Mouse (Mus musculus): ENCODE data around the gene Gtdc1.

The Gtdc1 gene

DNA sequence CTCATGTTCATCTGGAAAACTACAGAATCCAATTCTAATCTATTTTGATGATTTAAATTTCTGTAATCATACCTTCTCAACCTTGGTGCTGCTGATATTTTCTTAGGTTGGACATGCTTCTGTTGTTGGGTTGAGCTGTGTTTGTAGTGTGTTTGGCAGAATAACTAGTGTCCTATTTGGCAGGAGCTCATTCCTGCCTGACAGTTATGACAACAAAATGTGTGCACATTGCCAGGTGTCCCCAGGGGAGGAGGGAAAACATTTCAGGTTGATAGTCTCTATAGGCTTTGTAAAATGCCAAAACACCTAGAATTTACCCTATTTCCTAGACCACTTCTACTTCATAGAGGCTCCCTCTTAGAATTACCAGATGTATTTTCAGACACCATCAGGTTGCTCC, 343.4 kb downstream of the Gtdc1 start:
- DNase-seq (ENCODE audit: low spot score), result no peak

DNA sequence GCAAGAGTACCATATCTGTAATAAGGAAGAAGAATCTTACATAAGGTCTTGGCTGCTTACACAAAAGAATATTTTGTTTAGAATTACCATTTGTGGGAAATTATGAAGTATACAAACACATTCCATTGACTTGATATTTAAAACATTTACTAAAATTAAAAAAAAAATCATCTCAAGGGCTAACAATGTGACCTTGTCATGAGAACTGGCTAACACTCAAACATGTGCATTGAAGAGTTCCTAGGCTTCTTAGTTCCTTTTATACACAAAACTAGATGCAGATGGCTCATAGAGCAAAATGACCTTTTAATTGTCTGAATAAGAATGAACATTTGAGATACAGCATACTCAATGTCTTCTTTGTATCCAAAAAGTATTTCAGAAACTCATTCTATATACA, 344.0 kb downstream of the Gtdc1 start:
- DNase-seq (ENCODE audit: low spot score), result no peak

DNA sequence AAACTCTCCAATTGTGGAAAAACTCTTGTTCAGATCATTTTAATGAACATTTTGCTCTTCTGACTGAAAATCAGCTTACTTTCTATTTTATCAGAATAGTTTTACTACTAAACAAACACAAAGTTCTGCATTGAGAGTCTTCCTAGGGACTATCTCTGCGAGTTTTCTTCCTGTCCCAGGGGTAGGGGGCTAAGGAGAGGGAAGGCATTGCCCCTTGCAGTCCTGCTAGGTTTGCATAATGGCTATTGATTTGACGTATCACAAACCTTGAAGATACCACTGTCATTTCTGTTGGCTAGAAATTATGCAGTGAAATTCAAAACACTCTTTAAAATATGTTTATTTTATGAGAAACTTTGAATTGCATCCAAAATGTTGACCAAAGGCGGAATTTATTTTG, 355.6 kb downstream of the Gtdc1 start:
- no peak for DNase-seq (ENCODE audit: low spot score)

DNA sequence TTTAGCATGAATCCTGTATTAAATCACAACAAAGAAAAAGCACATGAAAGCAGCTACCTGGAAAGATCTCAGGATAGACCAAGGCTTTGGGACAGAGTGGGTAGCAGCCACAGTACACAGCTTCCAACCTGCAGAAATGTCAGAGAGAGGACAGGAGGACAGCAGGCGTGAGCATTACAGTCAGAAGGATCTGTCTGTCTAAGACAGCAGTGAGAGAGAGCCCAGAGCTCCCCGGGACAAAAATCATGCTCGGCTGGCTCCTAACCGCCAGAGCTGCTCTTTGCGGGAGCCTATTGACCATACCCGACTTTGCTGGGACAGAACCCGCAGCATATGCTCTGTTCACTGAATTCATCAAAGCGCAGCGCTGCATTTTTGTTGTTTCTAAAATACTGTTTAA, 356.3 kb downstream of the Gtdc1 start:
- DNase-seq (ENCODE audit: low spot score), result no peak

DNA sequence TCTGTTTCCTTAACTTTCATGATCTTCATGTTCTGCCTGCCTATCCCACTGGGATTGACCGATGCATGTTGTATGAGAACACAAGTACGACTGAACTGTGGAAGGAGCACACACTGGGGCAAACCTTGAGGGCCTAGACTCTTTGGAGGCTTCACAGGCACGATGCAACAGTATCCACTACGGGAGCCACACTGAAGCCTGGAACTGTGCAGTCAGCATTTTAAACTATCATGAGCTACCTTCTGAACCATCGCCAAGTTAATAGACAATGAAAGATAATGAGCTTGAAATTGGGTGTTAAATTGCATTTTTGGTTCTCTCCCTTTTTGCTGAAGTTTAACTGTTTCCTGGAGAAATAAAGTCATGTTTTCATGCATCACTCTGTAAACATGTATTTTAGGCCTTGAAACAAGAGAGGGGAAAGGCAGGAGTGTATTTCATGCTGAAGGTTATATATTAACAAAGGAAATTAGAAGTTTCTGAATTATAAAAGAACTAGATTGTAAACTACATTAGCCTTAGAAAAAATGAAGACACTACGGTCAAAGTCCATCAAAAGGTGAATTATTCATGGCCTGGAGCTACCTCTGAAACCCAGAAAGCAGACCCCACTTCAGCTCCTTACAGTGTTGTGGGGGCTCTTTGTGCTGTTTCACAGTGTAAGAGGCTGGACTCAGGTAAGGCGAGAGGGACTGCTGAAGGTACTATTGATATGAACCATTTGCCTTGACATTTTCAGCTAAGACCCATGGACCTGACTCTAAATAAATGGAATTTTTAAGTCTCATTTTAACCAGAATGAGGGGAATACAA, 358.1 kb downstream of the Gtdc1 start:
- DNase-seq (ENCODE audit: low spot score), result no peak

DNA sequence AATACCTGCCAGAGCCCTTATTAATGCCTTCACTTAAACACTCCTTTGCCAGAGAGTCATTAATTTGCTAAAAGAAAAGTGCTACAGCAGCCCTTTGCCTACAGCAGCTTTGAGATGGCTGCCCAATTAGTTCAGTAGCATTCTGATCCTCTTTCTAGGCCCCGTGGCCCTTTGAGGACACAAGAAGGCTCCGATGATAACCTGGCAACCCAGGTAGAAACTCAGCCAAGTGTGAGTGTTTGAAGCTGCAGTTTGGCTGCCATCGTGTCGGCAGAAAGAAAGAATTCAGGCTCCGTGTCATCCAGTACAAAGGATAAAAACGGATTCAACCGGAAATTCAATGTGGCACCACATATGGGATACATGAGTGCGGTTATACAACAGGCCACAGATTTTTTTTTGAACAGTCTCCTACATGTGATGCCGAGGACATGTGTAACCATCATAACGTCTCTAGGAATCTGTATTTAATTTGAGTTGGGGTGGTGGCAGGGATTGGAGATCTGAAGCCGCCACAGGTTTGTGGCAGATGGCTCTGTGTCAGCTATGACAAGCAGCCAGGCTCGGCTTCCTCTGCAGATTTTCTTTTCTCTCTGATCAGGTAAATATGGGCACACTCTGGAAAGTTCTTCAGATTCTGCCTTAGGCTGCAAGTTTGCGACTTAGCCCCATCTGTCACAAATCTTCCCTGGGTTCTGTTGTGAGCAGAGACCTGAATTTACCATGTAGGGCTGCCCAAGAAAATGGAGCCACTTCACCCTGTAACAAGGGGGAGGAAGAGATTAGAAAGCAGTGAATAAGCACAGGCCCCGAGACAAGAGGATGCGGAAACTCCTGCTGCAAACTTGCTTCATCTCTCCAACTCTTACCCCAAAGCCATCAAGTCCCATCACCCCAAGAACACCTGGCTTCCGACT, 362.4 kb downstream of the Gtdc1 start:
- DNase-seq (ENCODE audit: low spot score), result no peak

DNA sequence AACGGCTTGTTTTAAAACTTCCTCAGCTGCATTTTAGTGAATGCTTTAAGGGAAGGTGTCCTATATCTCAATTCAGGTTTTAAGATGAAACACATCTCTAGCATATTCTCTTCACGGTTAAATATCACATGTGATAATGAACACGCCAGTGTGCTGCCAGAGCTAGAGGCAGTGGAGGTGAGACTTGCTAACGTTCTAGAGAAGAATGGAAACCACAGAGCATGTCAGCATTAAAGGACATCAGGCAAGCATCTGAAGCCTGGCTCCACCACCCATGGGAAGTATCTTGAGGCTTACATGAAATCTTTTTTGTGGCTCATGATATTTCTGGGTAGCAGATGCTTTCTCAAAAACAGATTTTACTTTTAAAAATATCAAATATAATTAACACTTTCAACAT, 365.7 kb downstream of the Gtdc1 start:
- DNase-seq (ENCODE audit: low spot score), result no peak

DNA sequence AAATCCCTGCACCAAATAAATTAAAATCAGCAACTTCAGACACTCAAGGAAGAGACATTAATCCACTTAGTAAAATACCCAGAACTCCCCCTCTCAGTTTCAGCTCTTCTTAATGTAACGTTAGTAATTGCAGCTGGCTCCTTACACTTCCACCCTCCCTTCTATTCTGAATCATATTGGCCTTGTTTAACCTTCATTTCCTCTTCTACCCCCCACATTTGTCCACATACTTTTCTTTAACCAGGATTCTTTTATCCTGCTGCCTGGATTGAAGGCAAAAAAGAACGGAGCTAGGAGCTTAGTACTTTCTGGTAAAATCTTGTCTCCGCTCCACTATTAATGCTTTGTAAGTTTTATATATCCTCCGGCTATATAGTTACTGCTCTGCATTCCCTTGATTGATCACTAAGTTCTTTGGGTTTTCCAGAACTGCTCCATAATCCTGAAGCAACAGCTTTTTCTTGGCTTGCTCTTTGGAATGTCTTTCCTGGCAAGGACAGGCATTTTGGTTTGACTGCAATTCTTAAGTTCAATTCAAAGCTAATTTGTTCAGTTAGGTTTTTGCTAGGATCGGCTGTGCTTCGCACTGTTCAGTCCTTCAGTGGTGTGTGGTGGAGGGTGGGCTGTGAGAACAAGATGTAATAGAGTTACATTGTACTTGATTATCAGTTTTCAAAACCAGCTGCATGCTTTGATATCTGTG, 368.1 kb downstream of the Gtdc1 start:
- DNase-seq (ENCODE audit: low spot score), result no peak

DNA sequence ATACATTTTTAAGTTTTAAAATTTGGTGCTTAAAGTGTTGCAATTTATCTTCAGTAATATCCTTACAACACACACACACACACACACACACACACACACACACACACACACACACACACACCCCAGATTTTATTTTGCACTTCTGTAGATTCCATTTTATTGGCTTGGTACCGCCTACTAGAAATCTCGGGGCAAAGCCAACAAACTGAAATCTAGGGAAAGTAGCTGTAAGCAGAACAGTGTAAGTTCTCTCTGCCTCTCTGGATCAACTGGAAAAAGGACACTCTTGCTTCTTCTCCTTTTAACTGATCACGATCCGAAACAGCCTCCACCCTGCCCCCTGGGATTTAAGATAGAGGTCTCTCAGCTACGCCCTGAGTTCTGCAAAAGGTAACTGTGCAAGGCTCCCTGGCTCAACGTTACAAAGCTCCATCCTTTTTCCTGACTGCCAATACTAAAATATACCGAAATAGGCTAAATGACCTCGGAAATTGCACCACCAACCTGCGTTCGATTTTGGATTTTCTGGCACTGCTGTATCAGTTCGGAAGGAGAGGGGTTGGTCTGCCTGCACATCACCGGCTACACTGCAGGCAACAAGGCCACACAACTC, 369.7 kb downstream of the Gtdc1 start:
- DNase-seq (ENCODE audit: low spot score), result no peak

DNA sequence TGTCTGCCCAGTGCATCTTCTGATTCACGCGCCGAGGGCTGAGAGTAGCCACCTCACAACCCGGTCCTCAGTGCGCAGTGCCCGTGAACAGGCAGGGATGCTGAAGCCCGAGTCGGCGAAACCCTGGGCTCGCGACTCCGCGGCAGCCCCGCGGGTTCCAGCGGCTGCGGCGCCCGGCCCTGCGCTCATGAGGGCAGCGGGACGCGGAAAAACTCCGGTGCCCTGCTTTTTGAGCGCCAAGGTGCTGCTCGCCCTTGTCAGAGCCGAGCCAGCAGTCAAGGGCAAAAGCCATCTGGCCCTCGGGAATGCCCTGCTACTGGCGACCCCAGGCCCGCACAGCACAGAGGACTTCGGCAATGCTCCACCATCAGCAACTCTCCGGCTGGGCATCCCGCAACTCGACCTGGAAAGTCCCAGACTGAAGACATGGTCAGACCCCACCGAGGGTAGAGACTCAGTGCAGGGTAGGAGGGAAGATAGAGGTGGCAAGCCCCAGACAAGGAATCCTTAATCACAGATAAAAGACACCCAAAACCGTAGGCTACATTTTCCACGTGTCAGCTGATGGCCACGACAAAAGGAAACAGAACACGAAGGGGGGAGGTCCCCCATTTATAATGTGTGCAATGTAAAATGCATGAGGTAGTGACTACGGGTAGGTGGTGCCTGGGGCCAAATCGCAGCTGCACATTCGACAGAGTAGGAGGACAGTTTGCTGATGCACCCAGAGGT, 370.4 kb downstream of the Gtdc1 start:
- no peak for DNase-seq (ENCODE audit: low spot score)

DNA sequence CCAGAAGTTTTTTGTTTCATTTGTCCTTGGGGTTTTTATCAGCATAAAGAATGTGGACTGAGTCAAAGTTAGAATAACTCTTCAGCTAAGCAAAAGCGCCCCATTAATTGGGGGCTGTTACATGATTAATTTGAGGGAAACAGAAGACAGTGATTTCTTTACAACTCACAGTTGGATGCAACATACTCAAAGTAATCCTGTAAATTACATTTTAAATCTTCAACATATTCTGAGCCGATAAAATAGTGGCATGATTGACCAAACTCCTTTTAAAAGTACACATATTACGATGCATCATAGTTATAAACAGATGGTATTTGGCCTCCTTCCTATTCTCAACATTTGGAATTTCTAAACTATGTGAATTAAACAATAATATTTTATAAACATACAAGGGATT, 372.7 kb downstream of the Gtdc1 start:
- DNase-seq (ENCODE audit: low spot score), result no peak

DNA sequence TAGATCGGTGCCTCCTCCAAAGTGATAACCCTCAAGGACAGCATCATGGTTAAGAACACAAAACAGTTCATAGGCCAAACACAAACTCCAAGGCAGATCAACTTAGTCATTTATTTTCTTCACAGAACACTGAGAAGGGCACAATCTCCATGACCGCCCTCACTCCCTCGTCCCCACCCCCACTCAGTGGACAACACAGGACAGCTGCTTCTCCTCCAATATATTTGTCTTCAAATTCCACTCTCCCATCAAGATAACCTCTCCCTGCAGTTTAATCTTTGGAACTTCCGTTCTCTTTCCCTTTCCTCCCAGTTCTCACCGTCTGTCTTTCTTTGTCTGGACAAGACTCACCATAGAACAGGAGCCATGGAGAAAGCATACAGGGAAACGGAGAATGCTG, 378.1 kb downstream of the Gtdc1 start:
- no peak for DNase-seq (ENCODE audit: low spot score)

DNA sequence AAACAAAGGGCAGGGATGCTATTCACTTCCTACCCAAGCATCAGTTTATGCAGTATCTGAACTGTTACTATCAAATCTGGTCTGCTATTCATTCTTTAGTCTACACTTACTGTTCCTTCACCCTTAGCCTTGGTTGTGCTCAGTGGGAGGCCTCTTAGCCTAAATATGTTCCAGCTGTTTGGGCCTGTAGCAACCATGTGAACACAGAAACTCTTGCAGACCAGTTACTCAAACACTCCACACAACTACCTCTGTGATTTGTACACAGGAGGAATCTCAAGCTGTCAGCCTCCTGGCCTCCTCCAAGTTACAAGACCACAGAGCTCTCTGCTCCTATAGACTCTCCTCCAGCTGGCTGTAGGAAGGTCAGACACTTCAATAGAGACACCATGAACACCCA, 384.7 kb downstream of the Gtdc1 start:
- no peak for DNase-seq (ENCODE audit: low spot score)

DNA sequence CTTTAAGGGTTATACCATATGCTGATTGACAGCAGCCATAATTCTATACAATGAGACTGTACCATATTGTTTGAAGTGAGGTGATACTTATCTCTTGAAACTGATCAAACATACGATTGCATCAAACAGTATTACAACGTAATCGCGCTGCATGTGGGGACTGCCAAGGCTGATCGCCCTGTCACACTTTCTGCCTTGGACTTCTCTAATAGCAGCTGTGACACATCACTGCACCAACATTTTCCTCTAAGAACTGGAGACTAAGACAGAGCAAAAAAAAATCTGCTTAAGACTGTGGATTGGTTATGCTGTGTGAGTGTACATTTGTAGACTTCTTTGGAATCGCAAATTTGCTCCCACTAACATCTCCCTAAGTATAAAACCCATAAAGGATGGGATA, 385.7 kb downstream of the Gtdc1 start:
- DNase-seq (ENCODE audit: low spot score), result no peak

DNA sequence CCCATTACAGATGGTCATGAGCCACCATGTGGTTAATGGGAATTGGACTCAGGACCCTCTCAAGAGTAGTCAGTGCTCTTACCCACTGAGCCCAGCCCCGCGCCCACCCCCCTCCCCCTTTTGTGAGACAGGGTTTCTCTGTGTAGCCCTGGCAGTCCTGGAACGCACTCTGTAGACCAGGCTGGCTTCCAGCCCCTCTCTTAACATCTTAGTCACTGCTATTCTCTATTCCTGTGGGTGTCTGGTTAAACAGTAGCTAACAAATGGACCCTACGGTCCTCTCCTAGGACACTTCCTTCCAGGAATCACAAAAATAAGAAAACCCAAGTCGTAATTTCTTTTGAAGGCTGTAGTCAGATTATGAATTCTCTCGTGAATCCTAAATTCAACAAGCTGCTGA, 386.6 kb downstream of the Gtdc1 start:
- DNase-seq (ENCODE audit: low spot score), result no peak

DNA sequence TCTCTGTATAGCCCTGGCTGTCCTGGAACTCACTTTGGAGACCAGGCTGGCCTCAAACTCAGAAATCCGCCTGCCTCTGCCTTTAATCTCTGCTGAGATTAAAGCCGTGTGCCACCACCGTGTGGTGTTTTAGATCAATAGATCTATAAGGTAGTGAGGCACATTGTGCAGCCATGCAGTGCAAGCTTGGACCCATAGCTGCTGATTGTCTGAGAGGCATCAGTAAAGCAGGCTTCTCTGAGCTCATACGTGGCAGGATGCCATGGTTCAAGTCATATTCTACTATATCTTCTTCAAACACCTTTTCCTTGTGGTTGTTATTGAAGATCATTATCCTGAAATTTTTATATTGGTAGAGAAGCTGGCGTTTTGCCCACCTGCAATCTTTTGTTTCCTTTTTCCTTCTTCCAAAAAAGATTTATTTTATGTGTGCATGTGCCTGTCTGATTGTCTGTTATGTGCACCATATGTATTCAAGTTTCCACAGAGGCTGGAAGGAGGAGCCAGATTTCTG, 388.3 kb downstream of the Gtdc1 start:
- no peak for DNase-seq (ENCODE audit: low spot score)

DNA sequence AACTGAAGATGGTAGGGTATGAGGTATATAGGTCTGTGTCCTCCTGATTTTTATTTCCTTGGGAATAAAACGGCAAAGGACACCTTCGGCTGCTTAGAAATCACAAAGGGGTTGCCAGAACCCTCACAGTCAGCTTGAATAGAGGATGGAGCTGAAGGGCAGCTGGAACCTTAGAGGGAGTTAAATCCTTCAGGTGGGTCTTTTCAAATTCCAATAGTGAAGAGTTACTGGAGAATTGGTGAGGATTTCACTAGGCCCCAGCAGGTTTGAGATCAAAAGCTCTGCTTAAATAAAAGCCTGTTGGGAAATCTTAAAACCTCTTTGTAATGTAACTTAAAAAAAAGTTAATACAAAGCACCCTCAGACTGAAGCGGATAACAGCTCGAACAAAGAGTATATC, 389.3 kb downstream of the Gtdc1 start:
- DNase-seq (ENCODE audit: low spot score), result no peak

DNA sequence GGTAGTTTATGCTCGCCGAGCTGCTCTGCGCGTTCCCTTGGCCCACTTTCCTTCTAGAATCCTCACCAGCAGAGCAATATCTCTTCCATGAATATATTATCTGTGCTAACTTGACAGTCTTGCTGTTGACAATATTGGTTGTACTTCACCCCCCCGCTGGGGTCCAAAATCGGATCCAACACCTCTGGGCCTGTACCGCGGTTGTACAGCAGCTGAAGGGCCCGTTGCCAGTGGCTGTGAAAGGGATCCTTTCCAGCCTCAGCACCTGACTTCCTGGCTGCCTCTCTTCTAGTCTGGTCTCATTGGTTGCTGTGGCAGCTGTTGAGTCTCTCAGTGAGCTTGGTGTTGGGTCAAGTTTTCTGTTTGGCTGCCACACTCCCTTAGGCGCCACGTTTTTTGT, 391.7 kb downstream of the Gtdc1 start:
- DNase-seq (ENCODE audit: low spot score), result no peak

DNA sequence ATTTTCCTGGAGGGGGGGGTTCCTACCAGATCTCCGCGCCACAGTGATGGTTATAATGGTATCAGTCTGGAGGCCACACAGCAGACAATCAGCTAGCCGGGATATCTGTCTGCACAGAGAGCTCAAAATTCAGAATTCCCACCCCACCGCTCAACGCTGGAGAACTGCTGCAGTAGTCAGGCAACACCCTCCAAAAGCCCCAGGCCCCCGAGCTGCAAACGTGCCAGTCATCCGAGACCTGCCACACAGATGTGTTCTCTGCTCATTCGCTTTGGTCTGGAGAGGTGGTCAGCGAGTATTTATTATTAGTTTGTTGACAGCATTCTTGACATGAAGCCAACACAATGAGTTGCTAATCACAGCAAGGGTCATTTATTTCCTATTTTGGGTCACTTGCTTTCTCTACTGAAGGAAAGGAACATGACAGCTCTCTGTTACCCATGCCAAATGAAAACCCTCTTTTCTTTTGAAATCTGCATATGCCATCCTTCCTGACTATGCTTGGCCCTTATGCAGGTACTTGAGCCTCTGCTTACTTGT, 392.3 kb downstream of the Gtdc1 start:
- no peak for DNase-seq (ENCODE audit: low spot score)

DNA sequence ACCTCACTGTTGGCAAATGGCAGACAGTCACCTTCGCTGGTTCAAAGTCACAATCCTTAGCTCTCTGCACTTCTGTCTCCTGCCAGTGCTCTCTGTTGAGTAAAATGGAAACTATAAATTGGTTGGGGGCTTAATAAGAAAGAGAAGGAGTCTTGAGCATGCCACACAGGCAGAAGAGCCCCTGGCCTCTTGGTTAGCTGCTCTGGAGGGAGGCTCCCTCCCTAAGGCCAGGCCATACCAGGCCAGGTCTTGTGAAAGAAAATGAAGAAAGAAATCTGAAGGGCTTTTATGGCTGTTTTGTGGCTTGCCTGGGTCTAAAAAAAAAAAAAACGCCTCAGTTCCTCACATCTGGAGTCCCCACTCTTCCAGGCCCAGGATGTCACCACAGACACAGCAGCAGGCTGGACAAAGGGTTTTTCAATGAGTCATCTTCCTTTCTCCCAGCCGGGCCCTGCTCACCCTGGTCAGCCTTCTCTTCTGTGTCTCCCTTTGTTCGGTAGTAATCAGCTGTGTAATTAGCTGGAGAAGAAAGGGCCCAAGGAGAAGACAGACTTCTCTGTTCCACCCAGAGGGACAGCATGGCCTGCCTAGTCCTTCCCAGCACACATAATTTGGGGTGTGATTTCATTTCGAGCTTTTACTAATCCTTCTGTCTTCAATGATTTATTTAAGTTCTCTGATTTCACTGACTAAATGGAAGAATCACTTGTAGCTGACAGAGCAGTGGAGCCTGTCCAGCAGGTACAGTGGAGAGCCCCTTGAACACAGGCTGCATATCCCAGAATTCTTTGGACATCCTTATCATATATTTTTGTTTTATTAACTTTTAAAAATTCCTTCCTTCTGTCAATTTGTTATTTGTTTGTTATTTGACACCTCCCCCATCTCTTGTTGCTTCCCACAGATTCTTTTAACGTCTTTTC, 401.1 kb downstream of the Gtdc1 start:
- DNase-seq (ENCODE audit: low spot score), result no peak

Measured in ovary, postnatal 14 days (tissue).